Mouse (Mus musculus) right cerebral cortex, postnatal 36 days (tissue): ENCODE data around the gene Olfr860.
"Not testable (repeated sequence)": the region's sequence is repeated elsewhere in the genome, so short reads cannot be mapped to it uniquely, and the experiment has no call there.

Experiments used
- DNase-seq, 2 experiments: peaks; one replicate each; pipeline ENCODE4 v3.0.0; 2022; ENCODE audit warnings: low spot score in 2 of 2, mixed read lengths in 1 of 2

The Olfr860 gene

DNA sequence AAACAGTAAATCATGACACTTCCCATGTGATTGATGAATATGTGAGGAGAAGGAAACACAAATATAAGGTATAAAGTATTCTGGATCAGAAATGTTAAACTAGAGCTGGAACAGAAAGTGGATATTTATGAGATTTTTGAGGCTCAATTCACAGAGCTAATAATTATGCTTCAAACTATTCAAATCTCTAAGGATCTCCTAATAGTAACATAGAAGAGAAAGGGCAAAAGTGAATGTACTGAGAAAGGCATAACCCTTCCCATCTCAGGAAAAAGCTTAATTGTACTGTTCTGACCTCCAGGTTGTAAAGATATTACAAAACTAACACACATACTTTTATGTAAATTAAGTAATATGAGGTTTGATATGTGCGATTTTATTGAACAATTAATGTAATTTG lies at the start of gene Olfr860:
Olfr860 (minus strand) TSS at position 101 of the 400 bp plus-strand sequence.
- DNase-seq: no peak

DNA sequence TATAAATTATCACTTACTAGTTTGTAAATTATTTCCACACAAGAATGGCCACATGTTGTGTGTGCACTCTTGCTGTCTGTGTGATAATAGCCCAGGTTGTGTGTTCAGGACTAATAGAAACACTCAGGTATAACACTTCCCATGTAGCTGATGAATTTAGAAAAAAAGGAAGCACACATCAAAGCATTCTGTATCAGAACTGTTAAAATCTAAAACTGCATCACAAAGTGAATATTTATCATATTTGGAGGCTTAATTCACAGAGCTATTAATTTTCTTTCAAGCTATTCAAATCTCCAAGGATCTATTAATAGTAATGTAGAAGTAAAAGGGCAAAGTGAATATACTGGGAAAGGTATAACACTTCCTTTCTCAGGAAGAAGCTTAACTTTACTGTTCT lies 38.4 kb upstream of the Olfr860 start, which contains the start of gene Olfr862:
Olfr862 (minus strand) TSS at position 101 of the 400 bp plus-strand sequence.
- no peak for DNase-seq

DNA sequence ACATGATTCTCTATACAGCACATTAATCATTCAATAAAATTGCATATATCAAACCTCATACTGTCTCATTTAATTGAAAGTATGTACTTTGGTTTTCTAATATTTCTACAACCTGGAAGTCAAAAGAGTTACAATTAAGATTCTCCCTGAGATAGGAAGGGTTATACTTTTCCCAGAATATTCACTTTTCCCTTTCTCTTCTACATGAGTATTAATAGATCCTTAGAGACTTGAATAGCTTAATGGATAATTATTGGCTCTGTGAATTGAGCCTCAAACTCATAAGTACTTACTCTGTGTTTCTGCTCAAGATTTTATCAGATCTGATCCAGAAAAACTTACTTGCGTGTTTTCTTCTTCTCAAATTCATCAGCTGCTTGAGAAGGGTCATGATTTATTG lies 44.9 kb downstream of the Olfr860 start, which contains the start of gene Olfr859:
Olfr859 (plus strand) TSS at position 301 of the 400 bp plus-strand sequence.
- DNase-seq: not testable (repeated sequence)

DNA sequence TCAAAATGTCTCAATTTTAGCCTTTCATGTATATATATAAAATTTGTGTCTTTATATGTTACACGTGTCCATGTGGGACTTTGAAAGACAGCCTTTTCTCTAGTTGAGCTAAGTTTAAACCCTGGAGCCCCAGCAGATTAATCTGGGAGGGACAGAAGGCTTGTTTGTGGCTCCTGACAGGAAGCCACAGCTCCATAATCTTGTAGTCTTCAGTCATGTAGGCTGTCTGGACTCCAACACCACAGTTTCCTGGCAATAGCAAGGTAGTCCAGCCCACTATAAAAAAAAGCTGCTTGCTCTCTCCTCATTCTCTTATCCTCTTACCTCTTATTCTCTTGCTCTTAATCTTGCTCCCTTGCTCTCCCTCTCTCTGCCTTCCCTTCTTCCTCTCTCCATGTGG lies 46.5 kb downstream of the Olfr860 start:
- DNase-seq: no peak
